Mouse (Mus musculus) liver, postnatal 0 days (tissue): ENCODE data around the gene Pparg.

Experiments used
- CTCF ChIP-seq: sonication (generic); IDR thresholded peaks from 2 replicates; pipeline ENCODE4 v1.5.1; 2016; ENCODE audit warnings: antibody characterized with exemption, low read depth
- EP300 ChIP-seq: IDR thresholded peaks from 2 replicates; pipeline ENCODE4 v1.6.1; 2016; ENCODE audit warnings: antibody characterized with exemption, low read depth, mild to moderate bottlenecking

GRCm38 (mm10) chr6:115524449-115524990 is 163.8 kb downstream of the Pparg start:
- no peak for TF ChIP-seq CTCF
- no peak for TF ChIP-seq EP300
